Mouse (Mus musculus): ENCODE data around the gene Gm21731. TPM values are rescaled to one million over a fixed set of nuclear protein-coding genes. Genes with fewer than 3 reads are reported as not detected.
"Not testable (repeated sequence)": the region's sequence is repeated elsewhere in the genome, so short reads cannot be mapped to it uniquely, and the experiment has no call there.

Gene Gm21731
- not detected for total RNA-seq (2021)
- long read RNA-seq, experiment 1 = 0 reads
- long read RNA-seq, experiment 2 = 0 reads

DNA sequence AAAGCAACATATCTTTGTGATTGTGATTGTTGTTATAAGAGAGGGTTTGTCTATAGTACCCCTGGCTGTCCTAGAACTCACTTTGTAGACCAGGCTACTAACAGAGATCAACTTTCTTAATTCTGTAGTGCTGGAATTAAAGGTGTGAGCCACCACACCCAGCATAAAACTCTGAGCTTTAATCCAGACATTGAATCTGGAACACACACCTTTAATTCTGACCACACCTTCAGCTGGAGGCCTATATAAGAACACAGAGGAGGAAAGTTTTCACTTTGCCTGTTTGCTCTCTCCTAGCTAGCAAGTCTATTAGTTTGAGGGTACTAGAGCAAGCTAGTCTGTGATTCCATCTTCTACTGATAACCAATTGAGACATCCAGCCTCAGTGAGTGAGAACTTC is at the start of gene Gm21731:
Gm21731 (plus strand) TSS at position 301 of the 400 bp plus-strand sequence.
- not testable (repeated sequence) for DNase-seq

DNA sequence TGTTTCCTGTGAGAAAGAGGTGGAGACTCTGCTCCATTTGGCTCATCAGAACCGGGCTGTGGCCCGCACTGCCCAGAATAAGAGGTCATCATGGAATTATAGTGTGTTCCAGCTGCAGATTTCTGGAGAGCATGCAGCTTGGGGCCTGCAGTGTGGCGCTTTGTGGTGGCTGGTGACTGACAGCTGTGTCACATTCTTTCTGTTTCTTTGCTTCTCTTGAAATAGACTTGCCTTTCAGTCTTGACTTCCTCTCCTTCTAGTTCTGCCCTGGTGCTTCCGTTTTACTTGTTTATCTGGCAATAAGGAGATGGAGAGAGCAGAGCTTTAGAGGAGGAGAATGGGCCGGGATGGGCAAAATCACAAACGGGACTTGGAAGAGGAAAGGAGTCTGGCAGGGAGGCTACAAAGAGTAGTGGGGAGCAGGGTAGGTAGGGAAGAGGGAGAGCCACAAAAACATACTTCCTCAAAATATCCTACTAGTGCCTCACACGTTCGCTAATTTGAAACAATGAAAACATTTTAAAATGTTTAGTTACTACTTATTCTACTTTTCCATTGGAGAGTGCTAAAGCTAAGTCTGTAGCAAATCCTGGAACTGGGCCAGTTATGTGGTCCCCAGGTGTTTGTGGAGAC is 42.6 kb upstream of the Gm21731 start:
- not testable (repeated sequence) for DNase-seq

DNA sequence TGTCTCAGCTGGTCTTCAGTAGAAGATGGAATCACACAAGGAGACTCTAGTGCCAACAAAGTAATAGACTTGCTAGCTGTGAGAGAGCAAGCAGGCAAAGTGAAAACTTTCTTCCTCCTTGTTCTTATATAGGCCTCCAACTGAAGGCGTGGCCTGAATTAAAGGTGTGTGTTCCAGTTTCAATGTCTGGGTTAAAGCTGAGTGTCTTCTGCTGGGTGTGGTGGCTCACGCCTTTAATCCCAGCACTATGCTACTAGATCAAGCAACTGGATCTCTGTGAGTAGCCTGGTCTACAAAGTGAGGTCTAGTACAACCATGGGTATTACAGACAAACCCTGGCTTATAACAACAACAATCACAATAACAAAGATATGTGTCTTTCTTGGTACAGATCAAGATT is 23.1 kb upstream of the Gm21731 start, which contains the start of gene Gm21762:
Gm21762 (minus strand) TSS at position 101 of the 400 bp plus-strand sequence.
- DNase-seq = not testable (repeated sequence)

DNA sequence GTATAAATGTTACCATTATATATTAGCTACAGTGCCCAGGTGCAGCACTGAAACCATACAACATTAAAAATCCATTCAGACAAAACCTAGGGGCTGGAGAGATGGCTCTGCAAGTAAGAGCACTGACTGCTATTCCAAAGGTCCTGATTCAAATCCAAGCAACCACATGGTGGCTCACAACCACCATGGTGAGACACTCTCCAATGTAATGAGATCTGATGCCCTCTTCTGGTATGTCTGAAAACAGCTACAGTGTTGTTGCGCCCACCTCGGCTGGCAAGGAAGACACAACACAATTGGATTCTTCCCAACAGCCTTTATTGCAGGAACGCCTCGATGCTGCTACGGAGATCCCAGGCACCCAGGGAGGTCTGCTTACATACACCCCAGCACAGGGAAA is 18.0 kb upstream of the Gm21731 start:
- DNase-seq = not testable (repeated sequence)

DNA sequence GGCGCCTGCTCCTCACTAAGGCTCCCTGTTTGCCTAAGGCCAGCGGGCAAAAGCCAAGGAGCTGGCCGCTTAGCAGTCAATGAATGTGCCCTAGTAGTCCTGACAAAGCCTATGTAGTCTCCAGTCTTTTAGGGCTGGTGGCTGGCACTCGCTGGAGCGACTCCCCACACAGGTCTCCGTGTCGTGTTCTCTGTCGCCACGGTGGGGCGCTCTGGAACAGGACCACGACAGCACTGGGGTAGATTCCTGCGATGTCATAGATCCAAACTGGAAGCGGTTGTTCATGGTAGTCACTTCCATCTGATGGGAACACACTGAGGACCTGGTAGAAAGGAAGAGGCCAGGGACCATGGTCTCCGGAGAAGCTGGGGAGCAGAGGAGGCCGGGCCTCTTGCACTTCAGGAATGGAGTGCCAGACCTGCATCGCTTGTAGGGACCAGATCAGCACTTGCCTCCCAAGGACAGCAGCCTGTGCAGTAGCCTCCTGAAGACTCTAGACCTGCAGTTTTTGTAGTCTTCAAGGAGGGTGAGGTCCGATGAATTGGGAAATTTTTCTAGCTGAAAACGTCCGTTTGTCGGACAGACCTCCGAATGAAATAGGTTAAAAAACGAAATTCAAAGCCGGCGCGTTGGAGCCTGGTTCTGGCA is 15.8 kb upstream of the Gm21731 start:
- DNase-seq = not testable (repeated sequence)

DNA sequence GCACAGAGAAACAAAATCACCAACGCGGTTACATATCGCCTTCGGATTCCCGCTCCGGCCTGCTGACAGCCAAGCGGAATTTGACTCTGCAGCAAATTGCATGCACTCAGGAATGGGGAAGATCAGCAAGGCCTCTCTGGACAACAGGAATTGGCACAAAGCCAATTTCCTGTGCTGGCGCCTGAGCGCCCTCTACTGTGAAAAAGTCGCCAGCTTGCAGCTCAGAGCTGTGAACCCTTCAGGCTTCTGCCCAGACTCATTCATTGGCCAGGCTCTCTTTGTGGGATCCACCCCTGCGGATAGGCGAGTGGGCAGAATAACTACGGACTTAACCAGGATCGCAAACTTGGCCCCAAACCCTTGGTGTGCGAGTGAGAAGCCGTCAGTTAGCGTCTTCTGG is 7.1 kb upstream of the Gm21731 start:
- not testable (repeated sequence) for DNase-seq

DNA sequence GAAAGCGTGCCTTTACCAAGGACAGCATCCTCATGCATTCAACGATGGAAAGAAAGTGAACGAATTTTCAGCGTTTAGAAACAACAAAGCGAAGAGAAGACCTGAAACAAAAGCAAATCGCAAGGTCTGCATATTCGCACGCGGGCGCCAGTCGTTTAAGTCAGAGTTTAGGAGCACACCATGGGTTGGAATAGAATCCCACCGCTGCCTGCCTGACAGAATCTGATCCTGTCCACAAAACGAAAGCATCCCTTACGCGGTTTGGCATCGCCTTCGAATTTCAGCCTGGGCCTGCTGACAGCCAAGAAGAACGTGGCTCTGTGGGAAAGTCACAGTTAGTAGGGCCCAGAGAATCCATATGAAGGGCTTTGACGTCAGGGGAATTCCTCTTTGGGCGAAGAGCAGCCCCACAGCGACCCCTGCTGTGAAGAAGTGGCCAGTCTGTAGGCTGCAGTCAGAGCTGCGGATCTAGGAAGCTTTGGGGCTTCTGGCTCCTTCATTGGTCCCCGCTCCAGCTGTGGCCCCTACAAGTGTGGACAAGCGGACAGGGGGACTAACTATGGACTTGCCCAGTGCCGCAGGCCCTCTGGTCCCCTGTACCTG is 6.4 kb upstream of the Gm21731 start:
- DNase-seq = not testable (repeated sequence)

DNA sequence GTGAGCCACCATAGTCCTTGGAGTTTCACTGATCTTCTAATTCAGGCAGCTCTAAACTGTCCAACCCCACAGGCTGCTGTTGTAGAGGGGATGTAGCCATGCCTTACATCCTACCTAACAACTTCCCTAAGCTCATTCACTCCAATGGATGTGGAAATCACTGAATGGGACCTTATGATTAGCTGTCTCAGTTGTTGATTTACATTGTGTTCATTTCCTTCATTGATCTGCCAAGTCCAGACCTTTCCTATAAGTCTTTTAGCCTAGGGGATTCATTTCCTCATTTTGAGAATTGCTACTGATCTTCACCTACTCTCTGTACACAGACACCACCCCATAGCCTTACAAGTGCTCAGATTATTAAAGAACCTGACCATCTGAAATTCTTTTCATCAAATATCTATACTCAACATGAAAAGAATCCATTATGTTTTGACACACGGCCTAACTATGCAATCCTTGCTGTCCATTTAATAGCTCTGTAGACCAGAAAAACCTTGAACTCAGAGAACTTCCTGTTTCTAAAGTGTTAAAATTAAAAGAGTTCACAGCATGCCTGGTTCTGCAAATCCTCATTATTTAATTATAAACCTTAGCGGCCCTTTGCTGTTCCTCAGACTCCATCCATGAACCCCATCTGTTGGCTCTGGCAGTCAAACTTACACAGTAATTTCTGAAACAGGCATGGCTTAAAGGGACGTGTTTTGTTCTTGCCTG is 12.5 kb downstream of the Gm21731 start:
- not testable (repeated sequence) for DNase-seq

DNA sequence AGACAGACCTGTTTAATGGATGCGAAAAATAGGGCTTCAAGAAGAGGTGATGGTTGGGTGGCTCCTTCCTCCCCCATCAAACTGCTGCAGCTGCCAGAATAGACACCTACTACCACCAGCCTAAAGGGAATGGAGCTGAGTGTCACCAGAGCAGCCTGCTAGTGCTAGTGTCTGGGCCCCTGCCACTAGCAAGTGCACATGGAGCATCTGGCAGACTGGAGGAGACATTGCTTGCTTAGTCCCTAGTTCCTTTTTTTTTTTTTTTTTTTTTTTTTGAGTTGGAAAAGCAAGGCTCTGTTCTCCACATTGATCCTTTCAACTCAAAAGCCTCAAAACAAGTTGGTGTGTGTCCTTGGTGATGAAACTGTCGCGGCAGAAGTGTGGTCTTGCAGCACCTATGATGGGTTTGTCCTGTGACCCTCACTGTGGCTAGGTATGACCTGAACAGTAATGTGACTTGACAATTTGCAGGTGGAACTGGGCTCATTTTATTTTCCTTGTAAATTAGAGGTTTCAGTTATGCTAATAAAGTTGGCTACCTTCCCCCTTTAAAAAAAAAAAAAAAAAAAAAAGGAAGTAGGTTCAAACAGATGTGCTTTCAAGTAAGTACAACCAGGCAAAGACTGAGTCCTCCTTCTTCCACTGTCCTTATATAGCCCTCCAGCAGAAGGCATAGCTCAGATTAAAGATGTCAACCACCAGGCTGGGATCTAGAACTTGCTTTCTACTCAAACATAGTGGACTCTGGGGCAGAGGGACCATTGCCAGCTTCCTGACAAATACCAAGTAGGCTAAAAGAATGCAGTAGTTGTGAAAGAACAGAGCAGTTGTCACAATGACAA is 20.1 kb downstream of the Gm21731 start:
- DNase-seq = not testable (repeated sequence)

DNA sequence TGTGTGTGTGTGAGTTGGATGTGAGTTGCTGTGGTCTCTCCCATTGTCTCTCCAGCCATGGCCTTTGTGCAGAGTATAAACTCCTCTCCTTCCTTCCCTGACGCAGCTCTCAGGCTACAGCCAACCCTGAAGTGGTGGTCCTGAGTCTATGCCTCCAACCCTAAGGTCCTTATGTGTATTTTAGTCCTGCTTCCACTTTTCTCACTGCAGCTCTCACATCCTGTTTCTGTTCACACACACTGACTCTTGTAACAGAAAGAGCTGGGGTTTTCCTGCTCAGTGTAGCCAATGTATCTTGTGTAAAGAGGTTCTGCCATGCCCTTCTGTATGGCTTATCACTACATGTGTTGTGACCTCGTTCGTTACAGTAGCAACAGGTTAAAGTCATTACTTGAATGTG is 20.8 kb downstream of the Gm21731 start:
- DNase-seq = not testable (repeated sequence)

DNA sequence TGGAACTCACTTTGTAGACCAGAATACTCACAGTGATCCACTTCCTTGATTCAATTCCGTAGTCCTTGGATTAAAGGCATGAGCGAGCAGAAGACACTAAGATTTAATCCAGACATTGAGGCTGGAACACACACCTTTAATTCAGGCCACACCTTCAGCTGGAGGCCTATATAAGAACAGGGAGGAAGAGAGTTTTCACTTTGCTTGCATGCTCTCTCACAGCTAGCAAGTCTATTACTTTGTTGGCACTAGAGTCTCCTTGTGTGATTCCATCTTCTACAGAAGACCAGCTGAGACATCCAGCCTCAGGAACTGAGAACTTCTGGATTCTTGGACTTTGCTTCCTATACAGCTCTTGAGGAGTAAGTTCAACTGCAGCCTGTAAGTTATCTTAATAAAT is 24.0 kb downstream of the Gm21731 start, which contains the start of gene AF067061:
AF067061 (plus strand) TSS at position 245 of the 400 bp plus-strand sequence.
- DNase-seq = not testable (repeated sequence)

DNA sequence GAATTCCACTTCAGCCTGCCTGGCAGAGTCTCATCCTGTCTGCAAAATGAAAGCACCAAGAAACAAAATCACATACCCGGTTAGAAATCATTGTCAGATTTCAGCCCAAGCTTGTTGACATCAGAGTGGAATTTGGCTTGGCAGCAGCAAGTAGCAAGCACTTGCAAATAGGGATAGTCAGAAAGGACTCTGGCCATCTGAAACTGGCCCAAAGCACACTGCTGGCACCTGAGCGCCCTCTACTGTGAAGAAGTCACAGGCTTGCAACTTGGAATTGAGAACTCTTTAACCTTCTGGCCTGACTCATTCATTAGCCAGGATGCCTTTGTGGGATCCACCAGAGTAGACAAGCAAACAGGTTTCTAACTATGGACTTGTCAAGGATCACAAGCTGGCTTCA is 38.9 kb downstream of the Gm21731 start:
- DNase-seq = not testable (repeated sequence)

DNA sequence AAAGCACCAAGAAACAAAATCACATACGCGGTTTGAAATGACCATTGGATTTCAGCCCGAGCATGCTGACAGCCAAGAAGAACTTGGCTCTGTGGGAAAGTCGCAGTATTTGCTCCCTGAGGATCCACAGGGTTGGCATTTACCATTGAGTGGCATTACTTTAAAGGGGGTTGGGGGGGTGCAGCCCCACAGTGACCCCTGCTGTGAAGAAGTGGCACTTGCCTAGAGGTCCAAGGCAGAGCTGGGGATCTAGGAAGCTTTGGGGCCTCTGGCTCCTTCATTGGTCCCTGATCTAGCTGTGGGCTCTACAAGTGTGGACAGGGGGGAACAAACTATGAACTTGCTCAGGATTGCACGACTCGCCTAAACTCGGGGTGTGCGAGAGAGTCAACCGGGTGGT is 39.9 kb downstream of the Gm21731 start:
- no peak for DNase-seq

Other genes with a start within 250 kb of the Gm21731 start
- not detected for gene Gm36079, start 212.1 kb upstream of the Gm21731 start, total RNA-seq (2021)
- under 1 TPM in 1 of 2 experiments, not detected in 1; 0.29 TPM for gene Gm21188, start 186.9 kb upstream of the Gm21731 start, total RNA-seq (2021)
- not detected for gene Gm20767, start 98.9 kb upstream of the Gm21731 start, total RNA-seq (2021)
- gene Gm21818, start 66.7 kb upstream of the Gm21731 start, total RNA-seq (2021) = not detected
- gene Gm21762, start 23.2 kb upstream of the Gm21731 start, total RNA-seq (2021) = not detected
- not detected for gene AF067061, start 24.0 kb downstream of the Gm21731 start, total RNA-seq (2021)
- not detected for gene BC147527, start 61.3 kb downstream of the Gm21731 start, total RNA-seq (2021)
- gene Tcstv3, start 77.8 kb downstream of the Gm21731 start, total RNA-seq (2021) = not detected